Comparison of ENCODE assay signal across 9 mouse cellular contexts in the genomic region with DNA sequence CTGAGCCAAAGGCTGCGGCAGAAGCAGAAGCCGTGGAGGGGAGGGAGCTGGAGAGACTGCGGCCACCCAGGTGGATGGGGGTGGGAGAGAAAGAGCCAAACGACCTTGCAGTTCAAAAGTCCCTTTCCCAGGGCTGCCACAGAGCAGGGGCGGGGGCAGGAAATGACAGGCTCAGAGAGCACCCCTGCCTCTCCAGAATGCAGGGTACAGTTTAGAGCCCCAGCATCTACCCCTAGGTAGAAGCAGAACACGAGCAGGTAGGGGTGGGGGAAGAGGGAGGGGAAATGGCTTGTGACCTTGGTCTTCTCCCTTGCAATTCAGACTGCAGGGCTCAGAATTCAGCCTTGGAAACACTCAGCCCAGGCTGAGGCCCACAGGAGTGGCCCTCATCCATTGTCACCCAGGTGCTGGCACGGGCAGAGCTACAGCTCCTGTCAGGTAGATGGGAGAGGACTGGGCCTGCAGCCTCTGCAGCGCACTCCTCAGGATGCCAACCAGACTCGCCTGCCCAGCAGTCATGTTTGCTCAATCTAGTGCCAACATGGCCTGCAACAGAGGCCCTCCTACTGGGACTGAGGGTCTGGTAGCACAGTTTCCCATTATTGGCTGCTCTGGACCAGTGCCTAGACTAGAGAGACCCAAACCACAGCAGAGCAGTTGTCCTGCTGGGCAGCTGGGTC. TPM values are rescaled to one million over a fixed set of nuclear protein-coding genes. Genes with fewer than 3 reads are reported as not detected.
DNase-seq lines count a peak whose midpoint lies in the region; ATAC-seq and TF ChIP-seq lines count a peak whose summit lies in the region.
"Had no signal": no experiment of that assay in that cellular context is flagged by ENCODE, and none has a peak within 500 bp of the region (broad histone marks: within the 10 kb centered on the region; RNA-seq: fewer than 3 reads in every experiment).

No protein-coding gene starts in this region.

- no peaks in the 10 kb centered on the region for H3K36me3 ChIP-seq in heart, embryonic 12.5 days
- no peaks in the 10 kb centered on the region for H3K36me3 ChIP-seq in hindbrain, embryonic 15.5 days
- 0 out of 2 replicates have a peak, but pooled peaks cover 6% of the 10 kb centered on the region for H3K36me3 ChIP-seq in limb, embryonic 15.5 days

- no peaks in the 10 kb centered on the region for H3K27me3 ChIP-seq in heart, embryonic 12.5 days (replicated peaks)
- no peaks in the 10 kb centered on the region for H3K27me3 ChIP-seq in cerebellum, adult 2 months (ENCODE audit: control insufficient read depth, insufficient read depth, low read length)
- no peaks in the 10 kb centered on the region; the same call in 1 of the 2 replicates for H3K27me3 ChIP-seq in hindbrain, embryonic 15.5 days
- no peaks in the 10 kb centered on the region for H3K27me3 ChIP-seq in limb, embryonic 15.5 days
- H3K27me3 ChIP-seq: Patski had no signal

- H3K4me2 ChIP-seq in heart, embryonic 12.5 days: 0 out of 2 replicates have a peak overlapping the region, but pooled peaks have one; percentile 2
- no peak overlapping the region for H3K4me2 ChIP-seq in hindbrain, embryonic 15.5 days
- no peak overlapping the region for H3K4me2 ChIP-seq in limb, embryonic 15.5 days

- no peak overlapping the region for H3K4me3 ChIP-seq in heart, embryonic 12.5 days
- H3K4me3 ChIP-seq in cerebellum, adult 2 months (replicated peaks; ENCODE audit: insufficient read depth, low read depth, low read length): no peak overlapping the region
- no peak overlapping the region for H3K4me3 ChIP-seq in hindbrain, embryonic 15.5 days
- no peak overlapping the region for H3K4me3 ChIP-seq in limb, embryonic 15.5 days

- intact Hi-C loops in heart, postnatal 25 days (cut with DNase I): loop anchor here (2.0 kb wide), 1 partner anchor 18 kb away; a partner anchor contains a TSS

- 35% methylated on average over 9 of the region's 9 CpGs for WGBS in heart, embryonic 12.5 days
- WGBS in cerebellum, adult 2 months: 14% methylated on average over 9 of the region's 9 CpGs
- WGBS in hindbrain, embryonic 15.5 days: 22% methylated on average over 9 of the region's 9 CpGs
- WGBS in limb, embryonic 15.5 days: 30% methylated on average over 9 of the region's 9 CpGs

- ATAC-seq in heart, embryonic 12.5 days (ENCODE audit: insufficient number of reproducible peaks, low FRiP score): no peak
- no peak for ATAC-seq in hindbrain, embryonic 15.5 days (ENCODE audit: low FRiP score, low read depth)
- no peak for ATAC-seq in limb, embryonic 15.5 days (ENCODE audit: insufficient number of reproducible peaks, low FRiP score, low TSS enrichment, low read depth)
- ATAC-seq: Patski had no signal

- no peak for TF ChIP-seq POLR2A in cerebellum, adult 2 months (IDR thresholded peaks at IDR 0.05; ENCODE audit: borderline replicate concordance, insufficient read depth, low read length)

- TF ChIP-seq CTCF in cerebellum, adult 2 months (IDR thresholded peaks at IDR 0.05; ENCODE audit: borderline replicate concordance, insufficient read depth, low read depth, low read length): no peak

- H3K9ac ChIP-seq in heart, embryonic 12.5 days: peak overlapping the region; percentile 27; the same call in 1 of the 2 replicates
- H3K9ac ChIP-seq in hindbrain, embryonic 15.5 days: no peak overlapping the region
- H3K9ac ChIP-seq in limb, embryonic 15.5 days: no peak overlapping the region

- H3K9me3 ChIP-seq in heart, embryonic 12.5 days (replicated peaks): no peaks in the 10 kb centered on the region
- no peaks in the 10 kb centered on the region for H3K9me3 ChIP-seq in hindbrain, embryonic 15.5 days
- H3K9me3 ChIP-seq in limb, embryonic 15.5 days: no peaks in the 10 kb centered on the region

- peaks cover 35% of the 10 kb centered on the region for H3K4me1 ChIP-seq in heart, embryonic 12.5 days (replicated peaks)
- H3K4me1 ChIP-seq in cerebellum, adult 2 months (ENCODE audit: control insufficient read depth, insufficient read depth, low read length): peaks cover 45% of the 10 kb centered on the region
- peaks cover 33% of the 10 kb centered on the region for H3K4me1 ChIP-seq in hindbrain, embryonic 15.5 days (replicated peaks)
- H3K4me1 ChIP-seq in limb, embryonic 15.5 days: peaks cover 39% of the 10 kb centered on the region

- H3K27ac ChIP-seq in heart, embryonic 12.5 days (ENCODE audit: poor library complexity, severe bottlenecking): no peak overlapping the region
- peak overlapping the region; percentile 80 for H3K27ac ChIP-seq in cerebellum, adult 2 months (ENCODE audit: insufficient read depth, low read length)
- peak overlapping the region; percentile 23; the same call in 1 of the 2 replicates for H3K27ac ChIP-seq in hindbrain, embryonic 15.5 days (replicated peaks)
- H3K27ac ChIP-seq in limb, embryonic 15.5 days: peak overlapping the region; percentile 22; the same call in 1 of the 2 replicates

- no peak for DNase-seq in heart, postnatal 25 days (ENCODE audit: low spot score)
- peak; percentile 50 to 59 for DNase-seq in cerebellum, adult 2 months
- peak; percentile 84 for DNase-seq in thymus, postnatal 4 days
- DNase-seq in right cerebral cortex, postnatal 36 days (ENCODE audit: low spot score in 2 of 2): no peak
- DNase-seq in lung, postnatal 25 days (ENCODE audit: low spot score): no peak

RNA-seq across cellular contexts. Expression of a gene that starts 17.7 kb away (rescaled TPM):
- polyA plus RNA-seq in heart, embryonic 12.5 days (2016; fragmentation: Nextera tagmentation; extraction: Ambion mirVana): 11.4 and 12.7 TPM in 2 replicates
- total RNA-seq in heart, postnatal 25 days (2021): 10 to 100 TPM; 39.8 to 45.4 TPM
- polyA plus RNA-seq in cerebellum, adult 2 months (2012; rRNA removed): 11.6 and 14.1 TPM in 2 replicates
- 3.0 and 3.4 TPM in 2 replicates for polyA plus RNA-seq in hindbrain, embryonic 15.5 days (2015; fragmentation: Nextera tagmentation; extraction: Ambion mirVana)
- 13.1 and 13.4 TPM in 2 replicates for polyA plus RNA-seq in limb, embryonic 15.5 days (2015; fragmentation: Nextera tagmentation; extraction: Ambion mirVana)

RNA-seq across cellular contexts. Expression of a gene that starts 36.3 kb away (rescaled TPM):
- 5.4 and 5.7 TPM in 2 replicates for polyA plus RNA-seq in heart, embryonic 12.5 days (2016; fragmentation: Nextera tagmentation; extraction: Ambion mirVana)
- 10 to 100 TPM; 32.6 to 36.7 TPM for total RNA-seq in heart, postnatal 25 days (2021)
- polyA plus RNA-seq in cerebellum, adult 2 months (2012; rRNA removed): 25.3 and 26.3 TPM in 2 replicates
- polyA plus RNA-seq in hindbrain, embryonic 15.5 days (2015; fragmentation: Nextera tagmentation; extraction: Ambion mirVana): 7.4 and 9.5 TPM in 2 replicates
- polyA plus RNA-seq in limb, embryonic 15.5 days (2015; fragmentation: Nextera tagmentation; extraction: Ambion mirVana): 24.6 and 27.1 TPM in 2 replicates

Comparison
In these comparisons a context has a peak if more than half of its experiments do, and no peak if none do; other contexts are left out.
1. DNase-seq: peak in cerebellum, adult 2 months (2 of 2) and thymus, postnatal 4 days (single experiment); none in heart, postnatal 25 days (single experiment), right cerebral cortex, postnatal 36 days (0 of 2) and lung, postnatal 25 days (single experiment).